Comparison of ENCODE assay signal across 7 mouse cellular contexts in genomic region chr3:94785958-94786357, GRCm38 (mm10). TPM values are rescaled to one million over a fixed set of nuclear protein-coding genes. Genes with fewer than 3 reads are reported as not detected.
DNase-seq lines count a peak whose midpoint lies in the region; ATAC-seq lines count a peak whose summit lies in the region.

No protein-coding gene starts in this region.

- ATAC-seq in lung, embryonic 16.5 days (ENCODE audit: low read depth): peak; percentile 32
- peak; percentile 26 for ATAC-seq in embryonic facial prominence, embryonic 15.5 days (ENCODE audit: insufficient number of reproducible peaks, low FRiP score, low TSS enrichment, low read depth)
- no peak; the same call in 1 of the 2 replicates for ATAC-seq in limb, embryonic 11.5 days (ENCODE audit: insufficient number of reproducible peaks, low FRiP score, low TSS enrichment, low read depth)
- ATAC-seq in neural tube, embryonic 15.5 days (ENCODE audit: low FRiP score): no peak

- 0 out of 2 replicates have a peak, but pooled peaks cover 5% of the 10 kb centered on the region for H3K4me1 ChIP-seq in lung, embryonic 16.5 days (replicated peaks; ENCODE audit: control insufficient read depth, insufficient read depth, low read length)
- peaks cover 14% of the 10 kb centered on the region for H3K4me1 ChIP-seq in embryonic facial prominence, embryonic 15.5 days
- H3K4me1 ChIP-seq in limb, embryonic 11.5 days (ENCODE audit: control insufficient read depth, insufficient read depth, low read length): peaks cover 10% of the 10 kb centered on the region; the same call in 1 of the 2 replicates
- H3K4me1 ChIP-seq in neural tube, embryonic 15.5 days: peaks cover 30% of the 10 kb centered on the region

- peak overlapping the region; percentile 53 for H3K4me3 ChIP-seq in lung, embryonic 16.5 days (ENCODE audit: low read length)
- H3K4me3 ChIP-seq in embryonic facial prominence, embryonic 15.5 days (replicated peaks): peak overlapping the region; percentile 58
- peak overlapping the region; percentile 43 for H3K4me3 ChIP-seq in limb, embryonic 11.5 days (ENCODE audit: low read depth, low read length)
- peak overlapping the region; percentile 52 for H3K4me3 ChIP-seq in neural tube, embryonic 15.5 days (replicated peaks)

- H3K4me2 ChIP-seq in lung, embryonic 16.5 days (ENCODE audit: low read depth, low read length): peak overlapping the region; percentile 85
- H3K4me2 ChIP-seq in embryonic facial prominence, embryonic 15.5 days (replicated peaks): peak overlapping the region; percentile 79
- H3K4me2 ChIP-seq in limb, embryonic 11.5 days (ENCODE audit: low read depth, severe bottlenecking): peak overlapping the region; percentile 93
- H3K4me2 ChIP-seq in neural tube, embryonic 15.5 days: peak overlapping the region; percentile 90

- H3K27ac ChIP-seq in lung, embryonic 16.5 days (ENCODE audit: low read length): peak overlapping the region; percentile 53; the same call in 1 of the 2 replicates
- no peak overlapping the region; the same call in 1 of the 2 replicates for H3K27ac ChIP-seq in embryonic facial prominence, embryonic 15.5 days (replicated peaks)
- H3K27ac ChIP-seq in limb, embryonic 11.5 days (replicated peaks; ENCODE audit: low read depth, low read length): no peak overlapping the region
- no peak overlapping the region for H3K27ac ChIP-seq in neural tube, embryonic 15.5 days (replicated peaks)

- H3K9ac ChIP-seq in lung, embryonic 16.5 days (ENCODE audit: low read length): peak overlapping the region; percentile 67
- H3K9ac ChIP-seq in embryonic facial prominence, embryonic 15.5 days: peak overlapping the region; percentile 15; the same call in 1 of the 2 replicates
- 0 out of 2 replicates have a peak overlapping the region, but pooled peaks have one; percentile 30 for H3K9ac ChIP-seq in limb, embryonic 11.5 days (ENCODE audit: low read length)
- peak overlapping the region; percentile 57 for H3K9ac ChIP-seq in neural tube, embryonic 15.5 days (replicated peaks)

- no peak for DNase-seq in lung, postnatal 25 days (ENCODE audit: low spot score)
- no peak for DNase-seq in limb, embryonic 11.5 days (ENCODE audit: low spot score)
- DNase-seq in cerebellum, postnatal 10 days: no peak
- no peak for DNase-seq in cerebellum, adult 9-10 months

- no peaks in the 10 kb centered on the region for H3K9me3 ChIP-seq in lung, embryonic 16.5 days (ENCODE audit: control insufficient read depth, low read length)
- no peaks in the 10 kb centered on the region for H3K9me3 ChIP-seq in embryonic facial prominence, embryonic 15.5 days (replicated peaks)
- no peaks in the 10 kb centered on the region for H3K9me3 ChIP-seq in limb, embryonic 11.5 days (ENCODE audit: control insufficient read depth, low read length)
- no peaks in the 10 kb centered on the region for H3K9me3 ChIP-seq in neural tube, embryonic 15.5 days (replicated peaks)

- WGBS in lung, embryonic 16.5 days: 0% methylated on average over 14 of the region's 14 CpGs
- WGBS in embryonic facial prominence, embryonic 15.5 days: 2% methylated on average over 14 of the region's 14 CpGs
- WGBS in limb, embryonic 11.5 days: 1% methylated on average over 14 of the region's 14 CpGs
- WGBS in neural tube, embryonic 15.5 days: under 1% methylated on average over 14 of the region's 14 CpGs

- peaks cover 8% of the 10 kb centered on the region for H3K27me3 ChIP-seq in lung, embryonic 16.5 days (ENCODE audit: control insufficient read depth, insufficient read depth, low read depth, low read length)
- 0 out of 2 replicates have a peak, but pooled peaks cover 3% of the 10 kb centered on the region for H3K27me3 ChIP-seq in embryonic facial prominence, embryonic 15.5 days
- H3K27me3 ChIP-seq in limb, embryonic 11.5 days (ENCODE audit: control insufficient read depth, insufficient read depth, low read length): no peaks in the 10 kb centered on the region
- H3K27me3 ChIP-seq in neural tube, embryonic 15.5 days (replicated peaks): no peaks in the 10 kb centered on the region

- no peaks in the 10 kb centered on the region for H3K36me3 ChIP-seq in lung, embryonic 16.5 days (ENCODE audit: control insufficient read depth, insufficient read depth, low read length)
- H3K36me3 ChIP-seq in embryonic facial prominence, embryonic 15.5 days: no peaks in the 10 kb centered on the region
- H3K36me3 ChIP-seq in limb, embryonic 11.5 days (ENCODE audit: control insufficient read depth, insufficient read depth, low read length): no peaks in the 10 kb centered on the region
- H3K36me3 ChIP-seq in neural tube, embryonic 15.5 days: no peaks in the 10 kb centered on the region

RNA-seq across cellular contexts. Expression of gene Cgn, which starts 0.3 kb away (rescaled TPM):
- 33.6 and 37.7 TPM in 2 replicates for polyA plus RNA-seq in lung, embryonic 16.5 days (2015; fragmentation: Nextera tagmentation; extraction: Ambion mirVana)
- polyA plus RNA-seq in embryonic facial prominence, embryonic 15.5 days (2015; fragmentation: Nextera tagmentation; extraction: Ambion mirVana): 10.1 and 12.6 TPM in 2 replicates
- polyA plus RNA-seq in limb, embryonic 11.5 days (2014; fragmentation: Nextera tagmentation; extraction: Ambion mirVana): 3.7 and 4.8 TPM in 2 replicates
- 15.5 and 17.3 TPM in 2 replicates for polyA plus RNA-seq in neural tube, embryonic 15.5 days (2015; fragmentation: Nextera tagmentation; extraction: Ambion mirVana)

RNA-seq across cellular contexts. Expression of gene Pogz, which starts 51.4 kb away (rescaled TPM):
- polyA plus RNA-seq in lung, embryonic 16.5 days (2015; fragmentation: Nextera tagmentation; extraction: Ambion mirVana): 14.6 and 16.9 TPM in 2 replicates
- 15.3 and 16.4 TPM in 2 replicates for polyA plus RNA-seq in embryonic facial prominence, embryonic 15.5 days (2015; fragmentation: Nextera tagmentation; extraction: Ambion mirVana)
- 25.6 and 26.3 TPM in 2 replicates for polyA plus RNA-seq in limb, embryonic 11.5 days (2014; fragmentation: Nextera tagmentation; extraction: Ambion mirVana)
- polyA plus RNA-seq in neural tube, embryonic 15.5 days (2015; fragmentation: Nextera tagmentation; extraction: Ambion mirVana): 17.1 and 18.4 TPM in 2 replicates

Comparison
In these comparisons a context has a peak if more than half of its experiments do, and no peak if none do; other contexts are left out.
1. ATAC-seq: peak in lung, embryonic 16.5 days (single experiment) and embryonic facial prominence, embryonic 15.5 days (single experiment); none in limb, embryonic 11.5 days (single experiment) and neural tube, embryonic 15.5 days (single experiment).
2. H3K9ac ChIP-seq: peak in every context shown above with its lines; median percentile 67 in lung, embryonic 16.5 days; 57 in neural tube, embryonic 15.5 days; 30 in limb, embryonic 11.5 days; 15 in embryonic facial prominence, embryonic 15.5 days.
3. Peak in every context shown above with its lines, with median percentiles within 50 percentile points of each other: H3K4me2 ChIP-seq and H3K4me3 ChIP-seq.